Mouse (Mus musculus) olfactory bulb, adult 2 months (tissue): ENCODE data around the gene Kcnj1.

Experiments used
- CTCF ChIP-seq: fragments of 200-500 bp; IDR thresholded peaks from 2 replicates; pipeline ENCODE4 v1.5.1; 2012; ENCODE audit warnings: low read depth, mild to moderate bottlenecking, low read length, moderate library complexity; ENCODE audit not compliant: insufficient read depth
- POLR2A ChIP-seq: fragments of 200-500 bp; IDR thresholded peaks from 2 replicates; pipeline ENCODE4 v1.6.1; 2012; ENCODE audit warnings: mild to moderate bottlenecking, low read depth, low read length, moderate library complexity; ENCODE audit not compliant: insufficient read depth

GRCm38 (mm10) chr9:32415952-32416351 lies 43.7 kb downstream of the Kcnj1 start:
- TF ChIP-seq POLR2A (no peak), CTCF (no peak)
